Mouse (Mus musculus): ENCODE data around the gene Smim15. TPM values are rescaled to one million over a fixed set of nuclear protein-coding genes. Genes with fewer than 3 reads are reported as not detected.

Smim15 gene
- polyA plus RNA-seq, 1 experiment from 2014 or later, result 68.2 TPM

GRCm38 (mm10) chr13:108060936-108061578 lies 16.8 kb downstream of the Smim15 start:
- Histone ChIP-seq H3K4me1 (ENCODE audit: insufficient read depth) (peaks cover 46% of the 10 kb centered on the region), H3K9ac (no peak overlapping the region), H3K9me3 (ENCODE audit: low read depth, low read length) (no peaks in the 10 kb centered on the region), H3K27me3 (ENCODE audit: insufficient read depth, low read length) (no peaks in the 10 kb centered on the region), H3K27ac (ENCODE audit: low read depth) (peak overlapping the region; percentile 59), H3K4me3 (ENCODE audit: low read depth, low read length) (no peak overlapping the region), H3K4me2 (no peak overlapping the region), H3K36me3 (ENCODE audit: insufficient read depth) (no peaks in the 10 kb centered on the region)
- ATAC-seq (ENCODE audit: insufficient read depth) (no peak), DNase-seq (peak; percentile 67)
- WGBS, result 52% methylated on average over 8 of the region's 8 CpGs
- TF ChIP-seq CTCF (IDR thresholded peaks at IDR 0.05; ENCODE audit: low read depth), result no peak

DNA sequence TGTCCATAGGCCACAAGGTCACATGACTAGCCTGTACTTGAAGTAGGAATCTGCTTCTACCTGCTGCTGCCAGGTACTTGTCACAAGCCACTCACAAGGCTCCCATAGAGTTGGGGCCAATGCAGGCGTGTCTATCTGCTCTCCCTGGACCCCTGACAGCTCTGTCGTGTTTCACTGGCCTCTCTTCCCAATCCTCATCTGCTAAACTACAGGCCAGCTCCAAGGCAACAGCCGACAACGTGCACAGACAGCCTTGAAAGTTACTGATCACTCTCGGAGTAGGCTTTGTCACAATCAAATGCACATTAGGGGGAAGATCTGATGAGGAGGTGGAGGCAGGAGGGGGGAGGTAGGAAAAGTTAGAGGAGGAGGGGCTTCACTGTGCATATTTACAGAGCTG lies 18.7 kb downstream of the Smim15 start:
- DNase-seq (peak; percentile 48), ATAC-seq (ENCODE audit: insufficient read depth) (peak; percentile 36; the same call in 1 of the 2 replicates)
- WGBS, result 25% methylated on average over 5 of the region's 5 CpGs
- no peak overlapping the region for H3K9ac ChIP-seq
- no peaks in the 10 kb centered on the region for H3K9me3 ChIP-seq (ENCODE audit: low read depth, low read length)
- H3K4me2 ChIP-seq, result no peak overlapping the region
- peaks cover 39% of the 10 kb centered on the region for H3K4me1 ChIP-seq (ENCODE audit: insufficient read depth)
- H3K36me3 ChIP-seq (ENCODE audit: insufficient read depth), result no peaks in the 10 kb centered on the region
- no peaks in the 10 kb centered on the region for H3K27me3 ChIP-seq (ENCODE audit: insufficient read depth, low read length)
- TF ChIP-seq CTCF (IDR thresholded peaks at IDR 0.05; ENCODE audit: low read depth), result no peak
- H3K4me3 ChIP-seq (ENCODE audit: low read depth, low read length), result no peak overlapping the region
- peak overlapping the region; percentile 69 for H3K27ac ChIP-seq (ENCODE audit: low read depth)

- TF ChIP-seq CTCF (IDR thresholded peaks at IDR 0.05; ENCODE audit: low read depth), result no peak
- DNase-seq, result peak; percentile 84
- Histone ChIP-seq H3K4me1 (ENCODE audit: insufficient read depth) (peaks cover 34% of the 10 kb centered on the region), H3K27me3 (ENCODE audit: insufficient read depth, low read length) (no peaks in the 10 kb centered on the region), H3K36me3 (ENCODE audit: insufficient read depth) (no peaks in the 10 kb centered on the region), H3K4me3 (ENCODE audit: low read depth, low read length) (no peak overlapping the region), H3K9me3 (ENCODE audit: low read depth, low read length) (no peaks in the 10 kb centered on the region), H3K9ac (no peak overlapping the region), H3K4me2 (no peak overlapping the region), H3K27ac (ENCODE audit: low read depth) (peak overlapping the region; percentile 69)
- peak; percentile 78; the same call in 1 of the 2 replicates for ATAC-seq (ENCODE audit: insufficient read depth)
- WGBS, result 41% methylated on average over 11 of the region's 11 CpGs
Observed at GRCm38 (mm10) chr13:108063374-108064134, 19.3 kb downstream of the Smim15 start.

DNA sequence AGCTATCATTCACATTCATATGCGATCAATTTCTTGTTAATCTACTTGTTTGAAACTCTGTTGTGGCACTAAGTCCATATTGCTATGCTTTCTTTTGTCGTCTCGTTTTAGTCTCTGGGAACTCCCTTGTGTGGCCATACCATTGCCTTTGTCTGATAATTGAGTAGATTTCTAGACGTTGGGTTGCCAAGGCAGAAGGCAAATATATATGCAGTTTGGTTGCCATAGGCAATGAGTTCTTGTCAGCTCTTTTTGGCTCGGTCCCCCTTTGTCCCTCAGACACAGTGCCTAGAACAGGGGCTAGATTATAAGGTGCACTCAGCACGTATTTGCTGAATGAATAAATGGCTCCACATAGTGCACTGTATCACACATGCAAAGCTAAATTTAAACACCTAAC lies 20.1 kb downstream of the Smim15 start:
- Histone ChIP-seq H3K27ac (ENCODE audit: low read depth) (no peak overlapping the region), H3K36me3 (ENCODE audit: insufficient read depth) (no peaks in the 10 kb centered on the region), H3K4me3 (ENCODE audit: low read depth, low read length) (no peak overlapping the region), H3K4me2 (no peak overlapping the region), H3K4me1 (ENCODE audit: insufficient read depth) (peaks cover 34% of the 10 kb centered on the region), H3K9me3 (ENCODE audit: low read depth, low read length) (no peaks in the 10 kb centered on the region), H3K9ac (no peak overlapping the region), H3K27me3 (ENCODE audit: insufficient read depth, low read length) (no peaks in the 10 kb centered on the region)
- 70% methylated on average over 6 of the region's 6 CpGs for WGBS
- no peak for TF ChIP-seq CTCF (IDR thresholded peaks at IDR 0.05; ENCODE audit: low read depth)
- DNase-seq (no peak), ATAC-seq (ENCODE audit: insufficient read depth) (no peak)

GRCm38 (mm10) chr13:108066021-108066420 lies 21.8 kb downstream of the Smim15 start:
- H3K27ac ChIP-seq (ENCODE audit: low read depth), result no peak overlapping the region
- ATAC-seq (ENCODE audit: insufficient read depth), result no peak
- 61% methylated on average over 2 of the region's 2 CpGs for WGBS
- no peak overlapping the region for H3K4me3 ChIP-seq (ENCODE audit: low read depth, low read length)
- no peaks in the 10 kb centered on the region for H3K36me3 ChIP-seq (ENCODE audit: insufficient read depth)
- H3K4me2 ChIP-seq, result no peak overlapping the region
- no peaks in the 10 kb centered on the region for H3K27me3 ChIP-seq (ENCODE audit: insufficient read depth, low read length)
- no peak for DNase-seq
- H3K4me1 ChIP-seq (ENCODE audit: insufficient read depth), result peaks cover 26% of the 10 kb centered on the region
- H3K9ac ChIP-seq, result no peak overlapping the region
- no peaks in the 10 kb centered on the region for H3K9me3 ChIP-seq (ENCODE audit: low read depth, low read length)
- TF ChIP-seq CTCF (IDR thresholded peaks at IDR 0.05; ENCODE audit: low read depth), result no peak

- H3K27ac ChIP-seq (ENCODE audit: low read depth), result no peak overlapping the region
- no peaks in the 10 kb centered on the region for H3K4me1 ChIP-seq (ENCODE audit: insufficient read depth)
- H3K9me3 ChIP-seq (ENCODE audit: low read depth, low read length), result no peaks in the 10 kb centered on the region
- DNase-seq (no peak), ATAC-seq (ENCODE audit: insufficient read depth) (no peak)
- no peak overlapping the region for H3K4me2 ChIP-seq
- 51% methylated on average over 4 of the region's 4 CpGs for WGBS
- no peak for TF ChIP-seq CTCF (IDR thresholded peaks at IDR 0.05; ENCODE audit: low read depth)
- no peak overlapping the region for H3K9ac ChIP-seq
- no peak overlapping the region for H3K4me3 ChIP-seq (ENCODE audit: low read depth, low read length)
- H3K36me3 ChIP-seq (ENCODE audit: insufficient read depth), result no peaks in the 10 kb centered on the region
- no peaks in the 10 kb centered on the region for H3K27me3 ChIP-seq (ENCODE audit: insufficient read depth, low read length)
Observed at GRCm38 (mm10) chr13:108069151-108069550, 24.9 kb downstream of the Smim15 start.

- ATAC-seq (ENCODE audit: insufficient read depth) (no peak), DNase-seq (no peak)
- Histone ChIP-seq H3K4me2 (no peak overlapping the region), H3K27me3 (ENCODE audit: insufficient read depth, low read length) (no peaks in the 10 kb centered on the region), H3K27ac (ENCODE audit: low read depth) (no peak overlapping the region), H3K36me3 (ENCODE audit: insufficient read depth) (no peaks in the 10 kb centered on the region), H3K4me3 (ENCODE audit: low read depth, low read length) (no peak overlapping the region), H3K9me3 (ENCODE audit: low read depth, low read length) (no peaks in the 10 kb centered on the region), H3K4me1 (ENCODE audit: insufficient read depth) (no peaks in the 10 kb centered on the region), H3K9ac (no peak overlapping the region)
- TF ChIP-seq CTCF (IDR thresholded peaks at IDR 0.05; ENCODE audit: low read depth), result no peak
- WGBS, result 93% methylated on average over 10 of the region's 10 CpGs
Observed at GRCm38 (mm10) chr13:108070171-108070570, 25.9 kb downstream of the Smim15 start.

Measured in lung, embryonic 14.5 days (tissue).